Mouse (Mus musculus) liver, embryonic 14.5 days (tissue): Measurements from ENCODE around the gene Scgb2a2. TPM values are rescaled to one million over a fixed set of nuclear protein-coding genes. Genes with fewer than 3 reads are reported as not detected.

Source experiments
- ATAC-seq: fragments of 200-750 bp; cut with Nextera tagmentation; 2 replicates; pipeline ENCODE4 v1.8.0; 2017; ENCODE audit warnings: moderate number of reproducible peaks, mild to moderate bottlenecking, moderate library complexity; ENCODE audit not compliant: insufficient read depth
- DNase-seq, 3 experiments: peaks; one replicate each; pipeline ENCODE4 v3.0.0-alpha.2; 2012 to 2013; ENCODE audit warnings: low read depth in 3 of 3, low spot score in 3 of 3
- H3K27ac ChIP-seq: fragments of 300-500 bp; sonication (generic); 2 replicates; pipeline ENCODE4 v1.5.1; 2014; ENCODE audit warnings: moderate library complexity, mild to moderate bottlenecking, control low read depth, inconsistent platforms
- H3K27me3 ChIP-seq: fragments of 300-500 bp; sonication (generic); 2 replicates; pipeline ENCODE4 v1.6.1; 2014; ENCODE audit warnings: mild to moderate bottlenecking, low read length, moderate library complexity; ENCODE audit not compliant: control insufficient read depth, insufficient read depth
- H3K36me3 ChIP-seq: fragments of 300-500 bp; sonication (generic); replicated peaks from 2 replicates; pipeline ENCODE4 v1.6.1; 2014; ENCODE audit warnings: low read depth; ENCODE audit not compliant: control insufficient read depth, insufficient read depth
- H3K4me1 ChIP-seq, 2 experiments: fragments of 200-500 bp in 1 of 2; fragments of 300-500 bp in 1 of 2; sonication (generic) in 1 of 2; replicated peaks; 2 replicates each; pipeline ENCODE4 v1.6.1; 2012 to 2014; ENCODE audit warnings: antibody characterized with exemption in 1 of 2, inconsistent platforms in 1 of 2, low read length in 1 of 2; ENCODE audit not compliant: control insufficient read depth in 2 of 2, insufficient read depth in 2 of 2
- H3K4me2 ChIP-seq: fragments of 300-500 bp; sonication (generic); 2 replicates; pipeline ENCODE4 v1.6.1; 2014; ENCODE audit warnings: low read depth, mild to moderate bottlenecking, control low read depth, moderate library complexity
- H3K4me3 ChIP-seq, 2 experiments: fragments of 200-500 bp in 1 of 2; fragments of 300-500 bp in 1 of 2; sonication (generic) in 1 of 2; 2 replicates each; pipeline ENCODE4 v1.5.1; 2012 to 2014; ENCODE audit warnings: low read depth in 2 of 2, low read length in 2 of 2, mild to moderate bottlenecking in 2 of 2, control low read depth in 1 of 2, inconsistent platforms in 1 of 2, moderate library complexity in 1 of 2; ENCODE audit not compliant: insufficient read depth in 1 of 2
- H3K9ac ChIP-seq: fragments of 300-500 bp; sonication (generic); replicated peaks from 2 replicates; pipeline ENCODE4 v1.6.1; 2014; ENCODE audit warnings: mild to moderate bottlenecking, control low read depth, moderate library complexity
- H3K9me3 ChIP-seq: fragments of 300-500 bp; sonication (generic); 2 replicates; pipeline ENCODE4 v1.6.1; 2016; ENCODE audit warnings: low read length, mixed read lengths; ENCODE audit not compliant: control insufficient read depth
- CTCF ChIP-seq: IDR thresholded peaks from 2 replicates; pipeline ENCODE4 v1.5.1; 2016; ENCODE audit warnings: antibody characterized with exemption, low read depth, control low read depth
- EP300 ChIP-seq: IDR thresholded peaks from 2 replicates; pipeline ENCODE4 v1.6.1; 2016; ENCODE audit warnings: antibody characterized with exemption, low read depth
- WGBS: fragments of 180-500 bp; shearing (Covaris S2); extraction: QIAGEN DNeasy Blood & Tissue Kit; methylation state at CpG from one replicate; pipeline ENCODE4 v1.1.7; 2014; ENCODE audit not compliant: insufficient replicate concordance; 5-methylcytosine and 5-hydroxymethylcytosine counted together
- polyA plus RNA-seq, 2 experiments: library from polyadenylated mRNA; depleted of rRNA in 1 of 2; stranded (reverse) in 1 of 2; unstranded in 1 of 2; fragments of >200 nt; fragmentation: Nextera tagmentation in 1 of 2; extraction: Ambion mirVana in 1 of 2; gene quantifications; 2 replicates each; pipeline versions ENCODE4 v1.2.1 to v1.2.3; 2012 to 2014

Gene Scgb2a2
- polyA plus RNA-seq, 2 experiments = not detected

DNA sequence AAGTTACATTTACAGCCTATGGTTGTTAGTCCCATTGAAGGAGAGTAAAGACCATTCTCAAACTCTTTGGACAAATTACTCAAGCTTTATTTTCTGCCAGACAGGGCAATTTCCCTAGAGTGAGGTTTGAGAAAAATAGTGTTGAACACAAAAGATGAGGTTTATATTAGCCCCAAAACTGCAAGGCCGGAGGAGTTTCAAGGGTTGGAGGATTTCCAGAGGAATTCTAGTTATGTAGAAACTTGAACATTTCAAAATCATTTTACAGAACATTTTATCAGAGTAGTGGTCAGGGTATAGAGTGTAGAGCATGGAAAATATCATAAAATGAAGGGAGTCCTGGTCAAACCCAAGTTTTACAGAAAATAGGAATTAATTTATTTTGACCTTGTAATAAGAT, 17.5 kb downstream of the Scgb2a2 start:
- Histone ChIP-seq H3K9me3 (no peaks in the 10 kb centered on the region), H3K9ac (no peak overlapping the region), H3K27ac (no peak overlapping the region), H3K4me1 (no peaks in the 10 kb centered on the region), H3K27me3 (no peaks in the 10 kb centered on the region), H3K36me3 (peaks cover 4% of the 10 kb centered on the region; the same call in 1 of the 2 replicates), H3K4me2 (no peak overlapping the region), H3K4me3 (no peak overlapping the region)
- no peak for TF ChIP-seq CTCF
- no peak for TF ChIP-seq EP300
- DNase-seq (no peak), ATAC-seq (no peak)
- WGBS = 74% methylated on average over 1 of the region's 1 CpGs

- DNase-seq = no peak
- H3K9me3 ChIP-seq = no peaks in the 10 kb centered on the region
- peaks cover 7% of the 10 kb centered on the region for H3K36me3 ChIP-seq
- no peak for ATAC-seq
- no peaks in the 10 kb centered on the region for H3K27me3 ChIP-seq
- TF ChIP-seq EP300 (no peak), CTCF (no peak)
- no peak overlapping the region for H3K9ac ChIP-seq
- no peaks in the 10 kb centered on the region for H3K4me1 ChIP-seq
- no peak overlapping the region for H3K4me3 ChIP-seq
- H3K4me2 ChIP-seq = no peak overlapping the region
- H3K27ac ChIP-seq = no peak overlapping the region
Measured at GRCm38 (mm10) chr19:9865466-9865865, 18.1 kb downstream of the Scgb2a2 start.

- Histone ChIP-seq H3K4me2 (no peak overlapping the region), H3K36me3 (peaks cover 99% of the 10 kb centered on the region), H3K4me1 (no peaks in the 10 kb centered on the region), H3K4me3 (no peak overlapping the region), H3K27me3 (no peaks in the 10 kb centered on the region), H3K27ac (no peak overlapping the region), H3K9me3 (no peaks in the 10 kb centered on the region), H3K9ac (no peak overlapping the region)
- ATAC-seq = no peak
- DNase-seq = no peak
- WGBS = 93% methylated on average over 20 of the region's 20 CpGs
- TF ChIP-seq EP300 = no peak
- TF ChIP-seq CTCF = no peak
Measured at GRCm38 (mm10) chr19:9878186-9878835, 30.9 kb downstream of the Scgb2a2 start.

DNA sequence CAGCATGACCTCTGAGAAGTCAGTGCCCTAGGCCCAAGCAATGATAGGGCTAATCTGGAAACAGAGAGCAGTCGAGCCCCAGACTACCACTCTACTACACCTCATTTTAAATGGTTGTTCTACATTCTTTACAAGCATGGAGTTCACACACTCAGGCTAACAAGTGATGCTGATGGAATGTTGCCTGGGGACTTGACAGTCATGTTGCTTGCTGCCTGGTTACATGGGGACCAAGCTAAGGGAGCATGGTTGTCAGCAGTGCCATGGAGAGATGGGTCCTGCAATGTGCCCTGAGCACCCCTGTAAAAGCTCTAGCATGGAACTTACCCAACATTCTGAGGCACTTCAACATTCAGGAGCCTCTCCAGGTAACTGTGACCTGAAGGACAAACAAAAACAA, 39.0 kb downstream of the Scgb2a2 start:
- H3K4me2 ChIP-seq = no peak overlapping the region
- H3K4me3 ChIP-seq = no peak overlapping the region
- TF ChIP-seq CTCF = no peak
- no peaks in the 10 kb centered on the region for H3K4me1 ChIP-seq
- H3K9ac ChIP-seq = no peak overlapping the region
- peaks cover 99% of the 10 kb centered on the region for H3K36me3 ChIP-seq
- no peaks in the 10 kb centered on the region for H3K9me3 ChIP-seq
- no peaks in the 10 kb centered on the region for H3K27me3 ChIP-seq
- WGBS = 57% methylated on average over 1 of the region's 1 CpGs
- ATAC-seq (no peak), DNase-seq (no peak)
- no peak overlapping the region for H3K27ac ChIP-seq

- ATAC-seq (peak; percentile 42; the same call in 1 of the 2 replicates), DNase-seq (no peak)
- no peak overlapping the region for H3K4me2 ChIP-seq
- no peak overlapping the region for H3K27ac ChIP-seq
- H3K9me3 ChIP-seq = no peaks in the 10 kb centered on the region
- no peak overlapping the region for H3K4me3 ChIP-seq
- H3K27me3 ChIP-seq = no peaks in the 10 kb centered on the region
- H3K36me3 ChIP-seq = peaks cover 99% of the 10 kb centered on the region
- H3K4me1 ChIP-seq = no peaks in the 10 kb centered on the region
- no peak for TF ChIP-seq CTCF
- no peak for TF ChIP-seq EP300
- 84% methylated on average over 8 of the region's 8 CpGs for WGBS
- H3K9ac ChIP-seq = no peak overlapping the region
Measured at GRCm38 (mm10) chr19:9886771-9887170, 39.4 kb downstream of the Scgb2a2 start.
